Mouse (Mus musculus) macrophage (primary cell): ENCODE data around the gene Pif1. TPM values are rescaled to one million over a fixed set of nuclear protein-coding genes. Genes with fewer than 3 reads are reported as not detected.

Experiments used
- H3K27ac ChIP-seq: fragments of 350-480 bp; formaldehyde crosslinking; 2 replicates; pipeline ENCODE4 v1.9.0; 2021
- H3K36me3 ChIP-seq: fragments of 350-480 bp; formaldehyde crosslinking; 2 replicates; pipeline ENCODE4 v1.9.0; 2021; ENCODE audit errors: inconsistent target
- H3K4me3 ChIP-seq: fragments of 350-480 bp; formaldehyde crosslinking; 2 replicates; pipeline ENCODE4 v1.9.0; 2021; ENCODE audit errors: inconsistent target
- H3K79me2 ChIP-seq: fragments of 350-480 bp; formaldehyde crosslinking; 2 replicates; pipeline ENCODE4 v1.9.0; 2021; ENCODE audit errors: inconsistent target
- WGBS: methylation state at CpG from one replicate; pipeline ENCODE4 v1.1.7; 2026; ENCODE audit warnings: inconsistent platforms; ENCODE audit not compliant: missing documents; 5-methylcytosine and 5-hydroxymethylcytosine counted together
- polyA plus RNA-seq: library from polyadenylated mRNA; stranded (reverse); fragments of 250-400 nt; gene quantifications from 3 replicates; pipeline ENCODE4 v1.2.4, GENCODE M21; 2018; ENCODE audit warnings: inconsistent platforms

Gene Pif1
- polyA plus RNA-seq, 1 experiment from 2014 or later, result 0.53 TPM

- no peak overlapping the region for H3K4me3 ChIP-seq
Observed at GRCm38 (mm10) chr9:65572837-65573236, 14.1 kb upstream of the Pif1 start.

GRCm38 (mm10) chr9:65574513-65575392, 12.2 kb upstream of the Pif1 start:
- H3K27ac ChIP-seq, result peak overlapping the region; percentile 94
- no peak overlapping the region for H3K4me3 ChIP-seq
- 84% methylated on average over 11 of the region's 11 CpGs for WGBS
- peaks cover 100% of the 10 kb centered on the region for H3K79me2 ChIP-seq
- peaks cover 35% of the 10 kb centered on the region for H3K36me3 ChIP-seq

More at GRCm38 (mm10) chr9:65572837-65573236, 14.1 kb upstream of the Pif1 start:
- Histone ChIP-seq H3K27ac (peak overlapping the region; percentile 15; the same call in 1 of the 2 replicates), H3K36me3 (peaks cover 40% of the 10 kb centered on the region), H3K79me2 (peaks cover 96% of the 10 kb centered on the region)
- 94% methylated on average over 6 of the region's 6 CpGs for WGBS

GRCm38 (mm10) chr9:65575393-65576196, 11.4 kb upstream of the Pif1 start:
- Histone ChIP-seq H3K4me3 (peak overlapping the region; percentile 99; the same call in 1 of the 2 replicates), H3K79me2 (peaks cover 92% of the 10 kb centered on the region), H3K27ac (peak overlapping the region; percentile 94), H3K36me3 (peaks cover 33% of the 10 kb centered on the region)
- WGBS, result 31% methylated on average over 8 of the region's 8 CpGs

GRCm38 (mm10) chr9:65576861-65577510, 10.0 kb upstream of the Pif1 start:
- H3K4me3 ChIP-seq, result peak overlapping the region; percentile 99
- 48% methylated on average over 7 of the region's 7 CpGs for WGBS

GRCm38 (mm10) chr9:65577511-65578196, 9.3 kb upstream of the Pif1 start:
- Histone ChIP-seq H3K4me3 (peak overlapping the region; percentile 99), H3K27ac (peak overlapping the region; percentile 94)
- WGBS, result 77% methylated on average over 4 of the region's 4 CpGs

More at GRCm38 (mm10) chr9:65576861-65577510, 10.0 kb upstream of the Pif1 start:
- Histone ChIP-seq H3K79me2 (peaks cover 78% of the 10 kb centered on the region), H3K27ac (peak overlapping the region; percentile 94), H3K36me3 (peaks cover 27% of the 10 kb centered on the region)

GRCm38 (mm10) chr9:65578801-65579249, 8.1 kb upstream of the Pif1 start:
- Histone ChIP-seq H3K4me3 (peak overlapping the region; percentile 99), H3K79me2 (peaks cover 60% of the 10 kb centered on the region), H3K36me3 (peaks cover 9% of the 10 kb centered on the region; the same call in 1 of the 2 replicates), H3K27ac (peak overlapping the region; percentile 94)
- under 1% methylated on average over 9 of the region's 9 CpGs for WGBS

More at GRCm38 (mm10) chr9:65577511-65578196, 9.3 kb upstream of the Pif1 start:
- peaks cover 20% of the 10 kb centered on the region for H3K36me3 ChIP-seq
- peaks cover 72% of the 10 kb centered on the region for H3K79me2 ChIP-seq

- 2% methylated on average over 32 of the region's 45 CpGs for WGBS
Observed at GRCm38 (mm10) chr9:65579781-65580371, 7.1 kb upstream of the Pif1 start, which contains the start of gene Plekho2. Gene Plekho2, minus strand, starts transcription at chr9:65580040.

GRCm38 (mm10) chr9:65580401-65581256, 6.3 kb upstream of the Pif1 start:
- WGBS, result 2% methylated on average over 23 of the region's 29 CpGs

More at GRCm38 (mm10) chr9:65579781-65580371, 7.1 kb upstream of the Pif1 start, which contains the start of gene Plekho2:
- Histone ChIP-seq H3K36me3 (peaks cover 4% of the 10 kb centered on the region; the same call in 1 of the 2 replicates), H3K27ac (peak within 1 kb of the TSS; percentile 94), H3K4me3 (peak within 1 kb of the TSS; percentile 99), H3K79me2 (peaks cover 49% of the 10 kb centered on the region)

GRCm38 (mm10) chr9:65583045-65583444, 3.9 kb upstream of the Pif1 start:
- peaks cover 18% of the 10 kb centered on the region for H3K79me2 ChIP-seq
- WGBS, result 3% methylated on average over 8 of the region's 8 CpGs
- no peaks in the 10 kb centered on the region for H3K36me3 ChIP-seq
- no peak overlapping the region for H3K4me3 ChIP-seq
- H3K27ac ChIP-seq, result peak overlapping the region; percentile 54

More at GRCm38 (mm10) chr9:65580401-65581256, 6.3 kb upstream of the Pif1 start:
- peaks cover 42% of the 10 kb centered on the region for H3K79me2 ChIP-seq
- H3K4me3 ChIP-seq, result peak overlapping the region; percentile 28
- no peaks in the 10 kb centered on the region for H3K36me3 ChIP-seq
- H3K27ac ChIP-seq, result peak overlapping the region; percentile 78

GRCm38 (mm10) chr9:65587270-65587572, 261 bp downstream of the Pif1 start:
- Histone ChIP-seq H3K4me3 (peak overlapping the region; percentile 73), H3K27ac (peak overlapping the region; percentile 43), H3K36me3 (no peaks in the 10 kb centered on the region), H3K79me2 (no peaks in the 10 kb centered on the region; the same call in 1 of the 2 replicates)
- WGBS, result 2% methylated on average over 6 of the region's 6 CpGs

- under 1% methylated on average over 59 of the region's 64 CpGs for WGBS
- peak overlapping the region; percentile 73 for H3K4me3 ChIP-seq
- no peaks in the 10 kb centered on the region for H3K36me3 ChIP-seq
- H3K79me2 ChIP-seq, result no peaks in the 10 kb centered on the region; the same call in 1 of the 2 replicates
- peak overlapping the region; percentile 43 for H3K27ac ChIP-seq
Observed at GRCm38 (mm10) chr9:65587573-65588358, 806 bp downstream of the Pif1 start.

- Histone ChIP-seq H3K27ac (no peak overlapping the region), H3K36me3 (no peaks in the 10 kb centered on the region), H3K4me3 (no peak overlapping the region), H3K79me2 (no peaks in the 10 kb centered on the region; the same call in 1 of the 2 replicates)
- WGBS, result 68% methylated on average over 3 of the region's 3 CpGs
Observed at GRCm38 (mm10) chr9:65589091-65589490, 2.1 kb downstream of the Pif1 start.
